Mouse (Mus musculus) bone marrow, adult 2 months (tissue): ENCODE data around the gene Zfp945. TPM values are rescaled to one million over a fixed set of nuclear protein-coding genes. Genes with fewer than 3 reads are reported as not detected.

Experiments used
- H3K27ac ChIP-seq: fragments of 200-500 bp; 2 replicates; pipeline ENCODE4 v1.5.1; 2012; ENCODE audit warnings: low read depth, mild to moderate bottlenecking, control low read depth, inconsistent platforms, low read length; ENCODE audit not compliant: control insufficient read depth, poor library complexity, insufficient read depth
- H3K4me1 ChIP-seq: fragments of 200-500 bp; 2 replicates; pipeline ENCODE4 v1.6.1; 2011; ENCODE audit warnings: low read length; ENCODE audit not compliant: control insufficient read depth, insufficient read depth
- H3K4me3 ChIP-seq: fragments of 200-500 bp; replicated peaks from 2 replicates; pipeline ENCODE3; 2011; ENCODE audit warnings: mild to moderate bottlenecking, low read depth, low read length, control low read depth; ENCODE audit not compliant: control insufficient read depth
- CTCF ChIP-seq: fragments of 200-500 bp; IDR thresholded peaks from 2 replicates; pipeline ENCODE4 v1.5.1; 2011; ENCODE audit warnings: low read length, control low read depth; ENCODE audit not compliant: control insufficient read depth, insufficient read depth
- POLR2A ChIP-seq: fragments of 200-500 bp; IDR thresholded peaks from 2 replicates; pipeline ENCODE4 v1.6.1; 2011; ENCODE audit warnings: low read depth, mild to moderate bottlenecking, control low read depth, low read length, borderline replicate concordance; ENCODE audit not compliant: control insufficient read depth
- WGBS: fragments of 180-500 bp; shearing (Covaris S2); methylation state at CpG from one replicate; pipeline ENCODE4 v1.1.7; 2018; 5-methylcytosine and 5-hydroxymethylcytosine counted together
- polyA plus RNA-seq: library from polyadenylated mRNA; stranded (reverse); fragments of >200 nt; gene quantifications from 2 replicates; pipeline ENCODE4 v1.2.4, GENCODE M21; 2011; ENCODE audit warnings: low replicate concordance; ENCODE audit not compliant: missing spikeins, insufficient read depth, insufficient read length

Gene Zfp945
- polyA plus RNA-seq, 1 experiment: 1.5 TPM

DNA sequence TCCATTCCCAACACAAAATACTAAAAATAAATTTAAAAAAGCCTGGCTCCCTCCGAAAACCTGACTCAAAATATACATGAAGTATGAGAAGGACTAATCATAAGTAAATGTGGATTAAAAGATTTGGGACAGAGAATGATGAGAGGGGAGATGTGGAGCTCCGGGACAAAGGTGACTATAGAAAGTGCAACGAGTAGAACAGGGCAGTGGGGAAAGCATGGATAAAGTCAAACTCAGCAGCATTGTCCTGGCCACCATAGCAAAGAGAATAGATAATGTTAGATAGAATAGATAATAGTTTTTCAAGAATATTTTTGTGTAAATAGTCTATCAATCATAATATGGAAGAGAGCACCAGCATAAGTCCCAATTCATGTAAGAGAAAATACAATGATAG is 48.7 kb downstream of the Zfp945 start:
- TF ChIP-seq CTCF (no peak), POLR2A (no peak)
- no peaks in the 10 kb centered on the region for H3K4me1 ChIP-seq
- no peak overlapping the region for H3K4me3 ChIP-seq
- 73% methylated on average over 3 of the region's 3 CpGs for WGBS
- no peak overlapping the region for H3K27ac ChIP-seq

DNA sequence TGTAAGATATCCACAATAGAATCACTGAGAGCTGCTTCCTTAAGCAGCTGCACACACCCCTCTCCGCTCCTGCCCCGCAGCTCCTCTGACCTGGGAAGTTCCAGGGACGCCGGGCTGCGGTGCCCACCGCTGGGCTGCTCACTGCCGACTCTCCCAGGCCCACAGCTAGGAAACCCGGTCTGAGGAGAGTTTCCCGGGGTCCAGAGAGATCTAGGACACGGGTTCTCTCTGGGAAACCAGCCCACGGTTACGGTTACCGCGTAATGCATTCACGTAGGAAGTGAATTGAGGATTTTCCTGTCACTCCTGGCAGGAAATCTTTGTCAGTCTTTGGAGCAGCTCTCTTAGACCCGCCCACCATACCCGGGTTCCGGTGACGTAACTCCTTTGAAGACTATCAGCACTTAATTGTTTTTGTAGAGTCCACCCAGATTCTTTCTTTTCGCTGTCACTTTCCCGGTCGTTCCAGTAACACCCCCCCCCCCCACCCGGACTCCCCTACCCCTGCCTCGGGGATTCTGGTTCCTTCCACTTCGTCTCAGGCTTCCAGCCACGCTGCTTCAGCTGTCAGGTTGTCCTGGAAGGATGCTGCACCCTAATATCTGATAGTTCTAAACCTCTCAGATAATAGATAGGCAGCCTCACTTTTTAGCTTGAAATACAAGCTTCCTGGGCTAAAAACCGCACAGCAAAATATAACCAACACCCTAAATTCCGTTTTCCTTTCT is 49.3 kb downstream of the Zfp945 start:
- Histone ChIP-seq H3K27ac (no peak overlapping the region), H3K4me3 (peak overlapping the region; percentile 53), H3K4me1 (no peaks in the 10 kb centered on the region)
- TF ChIP-seq CTCF (no peak), POLR2A (no peak)
- WGBS: 1% methylated on average over 28 of the region's 28 CpGs

DNA sequence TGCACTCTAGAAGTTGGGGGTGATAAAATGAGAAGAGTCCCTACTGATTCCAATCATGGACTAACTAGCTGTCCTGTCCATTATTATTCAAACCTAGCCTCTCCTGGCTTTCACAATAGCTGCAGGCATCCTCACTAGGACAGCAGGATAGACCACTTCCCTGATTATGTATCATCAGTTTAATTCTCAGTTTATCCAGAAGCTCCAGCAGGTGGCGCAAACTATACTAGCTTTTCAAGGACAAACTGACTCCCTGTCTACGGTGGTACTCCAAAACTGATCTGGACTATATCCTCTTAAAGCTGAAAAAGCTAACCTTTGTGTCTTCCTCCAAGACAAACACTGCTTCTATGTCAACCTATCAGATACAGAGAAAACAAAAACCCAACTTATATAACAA is 67.2 kb downstream of the Zfp945 start:
- TF ChIP-seq POLR2A (no peak), CTCF (no peak)

More for the DNA sequence above, 67.2 kb downstream of the Zfp945 start:
- no peak overlapping the region for H3K27ac ChIP-seq
- H3K4me1 ChIP-seq: no peaks in the 10 kb centered on the region
- 61% methylated on average over 2 of the region's 2 CpGs for WGBS
- no peak overlapping the region for H3K4me3 ChIP-seq

Other genes with a start within 250 kb of the Zfp945 start
- not detected in 2 replicates for gene Vmn2r113, start 75.8 kb upstream of the Zfp945 start, polyA plus RNA-seq
- not detected in 2 replicates for gene Vmn2r-ps130, start 194.0 kb upstream of the Zfp945 start, polyA plus RNA-seq